Mouse (Mus musculus) regulatory T cell (primary cell): ENCODE data around the gene Tfb1m.

Experiments used
- in situ Hi-C: fragments of 300-600 bp; cut with MboI, MseI; formaldehyde crosslinking; loops from one replicate; pipeline ENCODE4 v1.15.1; 2025; ENCODE audit warnings: high pct_unique_total_duplicates

The Tfb1m gene

GRCm38 (mm10) chr17:3557331-3558311 lies at the start of gene Tfb1m:
Tfb1m (minus strand) TSS chr17:3557781.
- in situ Hi-C loops = no loop called here

- in situ Hi-C loops = no loop called here
These were observed 45.5 kb upstream of the Tfb1m start for GRCm38 (mm10) chr17:3602954-3603672.

DNA sequence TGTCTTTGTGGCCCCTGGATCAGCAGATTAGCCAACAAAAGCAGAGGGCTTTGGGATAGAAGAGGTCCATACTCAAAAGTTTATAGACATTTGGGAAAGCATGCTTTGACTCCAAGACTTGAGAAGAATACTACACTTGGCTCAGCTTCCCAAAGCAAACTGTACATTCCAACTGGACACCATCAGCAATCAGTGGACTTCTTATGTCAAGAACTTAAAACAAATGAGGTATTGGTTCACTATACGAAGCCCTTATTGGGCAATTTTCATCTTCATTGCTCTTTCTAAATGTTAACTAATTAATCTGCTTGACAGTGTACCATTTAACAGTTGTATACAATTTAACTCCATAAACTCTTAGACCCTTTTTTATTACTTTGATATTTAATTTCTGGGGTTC lies 40.8 kb upstream of the Tfb1m start:
- in situ Hi-C loops = no loop called here

DNA sequence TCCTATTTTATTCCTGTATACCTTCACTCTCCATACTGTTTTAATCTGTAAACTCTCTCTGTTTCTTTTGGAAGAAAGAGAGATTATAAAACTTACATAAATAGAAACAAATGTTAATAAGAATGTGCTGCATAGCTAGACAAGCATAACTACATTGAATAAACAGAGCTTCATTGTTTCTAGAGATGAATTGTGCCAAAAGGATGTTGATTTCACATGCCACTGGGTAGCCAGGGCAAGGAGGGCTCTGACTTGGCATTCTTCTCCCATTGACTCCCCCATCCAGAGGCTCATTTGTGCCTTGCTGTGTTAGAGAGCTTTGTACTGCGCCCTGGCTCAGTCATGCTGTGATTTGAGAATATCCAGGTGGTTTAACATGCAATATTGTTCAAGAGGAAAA lies 40.3 kb upstream of the Tfb1m start:
- in situ Hi-C loops = no loop called here

- in situ Hi-C loops = no loop called here
These were observed 39.5 kb upstream of the Tfb1m start for GRCm38 (mm10) chr17:3597130-3597529.

GRCm38 (mm10) chr17:3570876-3571275 lies 13.3 kb upstream of the Tfb1m start:
- in situ Hi-C loops = no loop called here

GRCm38 (mm10) chr17:3562405-3562804 lies 4.8 kb upstream of the Tfb1m start:
- in situ Hi-C loops = no loop called here

DNA sequence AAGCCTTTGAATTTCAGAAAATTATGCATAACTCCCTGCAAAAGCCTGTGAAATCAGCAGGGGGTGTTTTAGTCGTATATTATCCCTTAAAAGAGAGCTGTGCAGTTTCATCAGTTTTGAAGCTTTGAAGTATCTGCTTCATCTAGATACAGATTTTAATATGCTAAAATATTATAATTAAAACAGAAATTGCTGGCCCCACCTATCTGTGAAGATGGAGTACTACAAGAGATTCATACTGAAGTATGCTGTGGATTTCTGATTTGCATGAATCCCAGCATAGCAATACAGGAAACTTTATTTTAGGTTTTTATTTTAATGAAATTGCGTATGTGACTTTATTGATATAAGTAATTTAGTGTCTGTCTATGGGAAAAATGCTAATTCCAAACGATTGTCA lies 3.0 kb upstream of the Tfb1m start:
- in situ Hi-C loops = no loop called here

DNA sequence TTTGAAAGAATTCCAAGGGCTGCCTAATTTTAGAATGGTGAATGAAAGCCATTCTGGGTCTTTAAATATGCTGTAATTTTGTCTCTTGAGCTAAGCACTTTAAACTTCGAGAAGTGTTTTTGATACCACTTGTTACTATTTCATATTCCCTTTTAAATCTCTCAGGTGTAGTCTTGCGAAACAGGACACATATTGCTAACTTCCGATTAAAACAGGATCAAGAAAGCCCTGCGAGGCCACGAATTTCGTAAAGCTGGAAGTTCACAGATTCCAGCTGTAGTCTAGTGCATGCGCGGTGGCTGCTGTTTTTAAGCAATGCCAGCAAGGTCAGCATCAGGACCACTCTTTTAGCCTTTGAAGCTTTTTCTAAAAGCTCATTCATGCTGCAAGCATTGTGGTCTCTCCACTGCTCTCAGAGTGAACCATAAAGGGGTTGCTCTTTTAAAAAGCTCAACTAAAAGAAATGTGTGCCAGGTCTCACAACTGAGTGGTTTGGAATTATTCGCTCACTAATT lies 832 bp upstream of the Tfb1m start:
- in situ Hi-C loops = no loop called here

GRCm38 (mm10) chr17:3556251-3556650 lies 1.3 kb downstream of the Tfb1m start:
- in situ Hi-C loops = no loop called here

GRCm38 (mm10) chr17:3547725-3548124 lies 9.9 kb downstream of the Tfb1m start:
- in situ Hi-C loops = no loop called here

- in situ Hi-C loops = no loop called here
These were observed 16.5 kb downstream of the Tfb1m start for GRCm38 (mm10) chr17:3541033-3541432.

GRCm38 (mm10) chr17:3540304-3540703 lies 17.3 kb downstream of the Tfb1m start:
- in situ Hi-C loops = no loop called here

DNA sequence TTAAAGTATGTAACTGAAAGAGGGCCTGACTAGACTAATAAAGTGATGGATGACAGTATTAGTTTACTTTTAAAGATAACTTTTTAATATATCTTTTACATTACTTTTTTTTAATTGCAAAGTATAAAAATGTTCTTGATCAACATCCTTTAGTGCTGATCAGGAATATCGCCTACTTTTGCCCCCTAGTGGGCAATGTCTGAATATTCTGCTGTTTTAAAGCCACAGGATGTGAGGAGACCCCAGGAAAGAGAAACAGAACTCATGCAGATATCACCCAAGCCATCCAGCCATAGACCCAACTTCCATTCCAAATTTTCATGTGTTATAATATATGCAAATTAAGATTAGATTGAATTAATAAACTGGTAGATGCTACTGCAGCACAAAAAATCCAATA lies 24.2 kb downstream of the Tfb1m start:
- in situ Hi-C loops = loop anchor here (5.0 kb wide), 1 partner anchor 476 kb away; no protein-coding TSS in a partner anchor

DNA sequence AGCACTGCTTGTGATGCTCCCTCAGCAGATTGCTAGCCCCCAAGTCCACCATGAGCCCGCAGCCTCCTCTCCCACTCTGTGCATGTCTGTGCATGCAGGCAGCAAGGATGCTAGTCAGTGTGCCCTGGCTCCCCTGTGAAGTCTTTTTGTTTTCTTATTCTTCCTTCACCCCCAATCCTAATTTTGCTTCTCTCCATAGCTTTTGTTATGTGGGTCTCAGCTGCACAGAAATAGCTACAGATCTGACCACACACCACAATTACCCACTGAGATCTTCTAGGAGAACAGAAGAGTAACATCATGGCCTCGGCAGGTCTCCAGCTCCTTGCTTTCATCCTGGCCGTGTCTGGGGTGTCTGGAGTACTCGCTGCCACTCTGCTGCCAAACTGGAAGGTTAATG lies 25.3 kb downstream of the Tfb1m start, which contains the start of gene Cldn20:
Cldn20 (plus strand) TSS at position 301 of the 400 bp plus-strand sequence.
- in situ Hi-C loops = loop anchor here (5.0 kb wide), 1 partner anchor 475 kb away; no protein-coding TSS in a partner anchor

DNA sequence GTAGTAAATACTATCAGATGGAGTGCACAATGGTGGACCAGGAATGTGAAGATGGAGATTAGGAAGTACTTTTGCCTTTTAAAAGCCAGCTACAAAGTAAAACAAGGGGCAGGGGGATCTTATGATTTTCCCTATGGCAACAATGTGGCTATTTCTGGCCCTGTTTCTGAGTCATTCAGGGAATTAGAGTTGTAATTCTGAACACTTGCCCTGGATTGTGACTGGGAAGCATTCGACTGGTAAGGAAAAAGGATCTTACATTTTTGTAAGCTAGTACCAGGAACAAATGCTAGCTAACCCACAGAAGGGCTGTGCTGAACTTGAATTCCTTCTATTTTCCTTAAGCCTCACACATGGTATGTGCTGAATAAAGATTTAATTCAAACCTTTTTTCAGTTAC lies 25.9 kb downstream of the Tfb1m start:
- in situ Hi-C loops = loop anchor here (5.0 kb wide), 1 partner anchor 474 kb away; no protein-coding TSS in a partner anchor

GRCm38 (mm10) chr17:3530549-3530948 lies 27.0 kb downstream of the Tfb1m start:
- in situ Hi-C loops = loop anchor here (5.0 kb wide), 1 partner anchor 473 kb away; no protein-coding TSS in a partner anchor

DNA sequence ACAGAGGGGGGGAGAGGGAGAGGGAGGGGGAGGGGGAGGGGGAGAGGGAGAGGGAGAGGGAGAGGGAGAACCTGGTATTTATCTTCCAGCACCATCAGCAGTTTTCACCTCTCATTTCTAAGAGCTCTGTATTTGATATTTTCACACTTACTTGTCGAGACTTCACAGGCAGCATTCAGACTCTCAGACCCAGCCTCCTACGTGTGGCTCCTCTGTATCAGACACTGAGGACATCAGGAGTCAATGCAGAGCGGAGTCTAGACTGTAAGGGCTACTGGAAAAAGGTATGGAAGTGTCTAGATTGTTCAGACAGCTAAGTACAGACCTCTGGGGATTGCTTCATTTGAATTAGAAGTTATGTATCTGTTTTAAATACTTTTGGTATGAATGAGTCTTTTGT lies 28.1 kb downstream of the Tfb1m start:
- in situ Hi-C loops = no loop called here

DNA sequence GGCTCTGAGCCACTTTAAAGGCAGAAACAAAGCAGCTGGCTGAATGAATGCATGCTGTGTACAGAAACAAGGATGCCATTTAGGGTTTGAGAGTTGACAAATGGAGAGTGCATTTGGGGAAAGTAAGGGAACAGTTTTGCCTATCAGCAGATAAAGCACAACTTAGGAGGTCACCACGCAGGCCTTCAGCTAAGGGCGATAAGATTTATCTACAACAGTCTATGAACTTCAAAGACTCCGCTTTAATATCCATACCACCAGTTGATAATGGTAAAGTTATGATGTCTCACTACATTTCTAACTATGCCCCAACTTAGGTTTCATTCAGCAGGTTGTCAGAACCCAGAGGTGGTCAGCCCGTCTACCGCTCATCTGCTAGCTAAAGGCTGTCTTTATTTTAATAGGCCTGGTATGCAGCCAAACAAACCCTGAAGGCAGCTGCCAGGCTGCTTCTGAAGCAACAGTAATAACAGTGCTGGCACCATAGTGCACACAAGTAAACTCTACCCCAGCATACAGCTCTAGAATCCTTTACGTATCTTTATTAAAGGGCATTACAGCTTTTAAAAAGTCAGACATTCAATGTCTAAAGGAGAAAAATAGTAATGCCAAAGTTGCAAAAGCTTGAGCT lies 29.6 kb downstream of the Tfb1m start:
- in situ Hi-C loops = no loop called here

DNA sequence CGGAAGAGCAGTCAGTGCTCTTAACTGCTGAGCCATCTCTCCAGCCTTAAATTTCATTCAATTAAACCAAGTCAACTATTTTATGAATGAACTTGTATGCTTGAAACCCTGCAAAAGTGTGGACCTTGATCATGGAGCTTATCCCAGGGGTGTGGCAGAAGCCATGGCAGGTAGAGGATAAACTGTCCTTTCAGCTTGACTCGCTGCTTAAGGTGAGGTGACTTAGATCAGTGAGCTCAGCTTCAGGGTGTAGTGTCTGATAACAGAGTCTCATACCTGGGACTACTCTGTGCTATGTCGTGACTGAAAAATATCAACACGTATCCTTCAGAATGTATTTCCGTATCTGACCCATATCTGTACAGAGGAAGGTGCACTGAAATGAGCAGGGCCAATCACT lies 37.2 kb downstream of the Tfb1m start:
- in situ Hi-C loops = no loop called here

DNA sequence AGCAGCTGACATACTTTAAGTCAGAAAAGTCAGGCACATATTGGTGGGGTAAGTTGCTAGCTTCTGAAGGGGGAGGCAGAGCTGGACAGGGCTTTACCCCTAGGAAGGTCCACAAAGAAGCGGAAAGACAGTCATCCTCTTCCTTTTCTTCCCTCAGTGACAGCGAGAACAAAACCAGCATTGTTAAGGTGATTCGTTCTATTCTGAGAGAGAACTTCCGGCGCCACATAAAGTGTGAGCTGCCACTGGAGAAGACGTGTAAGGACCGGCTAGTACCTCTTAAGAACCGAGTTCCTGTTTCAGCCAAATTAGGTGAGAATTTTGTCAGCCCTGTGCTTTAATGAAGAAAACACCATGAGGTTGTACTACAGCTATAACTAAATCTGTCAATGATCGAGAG lies 41.2 kb downstream of the Tfb1m start:
- in situ Hi-C loops = no loop called here

DNA sequence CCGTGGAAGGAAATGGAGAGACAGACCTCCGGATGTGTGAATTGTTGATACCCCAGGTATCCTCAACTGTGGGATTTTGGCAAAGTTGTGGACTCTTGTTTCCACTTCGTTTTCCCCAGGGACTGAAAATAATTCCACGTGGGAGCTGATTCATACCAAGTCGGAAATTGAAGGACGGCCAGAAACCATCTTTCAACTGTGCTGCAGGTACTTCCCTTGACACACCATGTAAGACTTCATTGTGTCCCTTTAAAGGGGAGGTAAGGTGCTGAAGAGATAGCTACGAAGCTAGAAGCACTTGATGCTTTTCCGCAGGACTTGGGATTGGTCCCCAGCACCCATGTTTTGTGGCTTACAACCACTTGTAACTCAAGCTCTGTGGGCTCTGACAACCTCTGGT lies 41.7 kb downstream of the Tfb1m start:
- in situ Hi-C loops = no loop called here
